Mouse (Mus musculus) testis, adult 2 months (tissue): ENCODE measurements around the gene Ddx39.

Source experiments
- CTCF ChIP-seq: fragments of 200-500 bp; IDR thresholded peaks from 2 replicates; pipeline ENCODE4 v1.5.1; 2012; ENCODE audit warnings: low read depth, mild to moderate bottlenecking, inconsistent platforms, low read length, moderate library complexity; ENCODE audit not compliant: control insufficient read depth, insufficient read depth, insufficient replicate concordance
- POLR2A ChIP-seq: fragments of 200-500 bp; IDR thresholded peaks from 2 replicates; pipeline ENCODE4 v1.6.1; 2012; ENCODE audit warnings: low read depth, mild to moderate bottlenecking, inconsistent platforms, low read length, moderate library complexity; ENCODE audit not compliant: control insufficient read depth

- TF ChIP-seq CTCF (no peak), POLR2A (no peak)
Observed at GRCm38 (mm10) chr8:83680603-83681002, 34.4 kb upstream of the Ddx39 start.
